Mouse (Mus musculus) kidney, postnatal 10 days (tissue): ENCODE results near the gene Ly6g5c.

Experiments
- DNase-seq: peaks from one replicate; pipeline ENCODE4 v3.0.0; 2021; ENCODE audit warnings: mixed read lengths

The Ly6g5c gene

DNA sequence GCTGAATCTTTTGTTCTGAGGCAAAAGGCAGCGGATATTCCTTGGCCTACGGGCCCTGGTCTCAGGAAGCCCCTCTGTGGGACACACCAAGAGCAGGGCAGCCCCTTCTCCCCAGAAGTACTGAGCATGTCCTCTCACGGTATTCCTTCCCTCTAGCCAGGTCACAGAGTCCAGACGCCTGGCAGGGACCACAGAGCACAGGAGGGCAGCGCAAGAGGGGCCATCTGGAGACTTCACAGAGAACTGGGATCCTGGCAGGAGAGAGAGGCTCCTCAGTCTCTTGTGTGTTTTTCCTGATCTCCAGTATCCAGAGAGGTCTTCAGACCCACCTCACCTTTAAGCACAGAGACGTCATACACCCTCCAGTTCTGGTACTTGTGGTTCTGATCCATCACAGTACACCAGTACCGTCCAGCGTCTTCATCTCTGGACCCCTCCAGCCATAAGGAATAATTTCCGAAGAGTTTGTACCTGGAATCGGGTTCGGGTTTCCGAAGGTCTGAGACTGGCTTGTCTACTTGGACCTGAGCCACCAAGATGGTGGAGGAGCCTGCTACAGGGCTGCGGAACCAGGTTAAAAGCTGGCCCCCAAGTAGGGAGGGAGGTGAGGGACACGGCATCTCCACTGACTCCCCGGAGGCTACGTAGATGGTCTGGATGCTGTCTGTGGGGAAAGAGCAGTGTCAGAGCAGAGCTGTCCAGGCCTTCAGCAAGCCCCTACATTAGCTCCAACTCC is 25.1 kb upstream of the Ly6g5c start:
- DNase-seq: no peak

DNA sequence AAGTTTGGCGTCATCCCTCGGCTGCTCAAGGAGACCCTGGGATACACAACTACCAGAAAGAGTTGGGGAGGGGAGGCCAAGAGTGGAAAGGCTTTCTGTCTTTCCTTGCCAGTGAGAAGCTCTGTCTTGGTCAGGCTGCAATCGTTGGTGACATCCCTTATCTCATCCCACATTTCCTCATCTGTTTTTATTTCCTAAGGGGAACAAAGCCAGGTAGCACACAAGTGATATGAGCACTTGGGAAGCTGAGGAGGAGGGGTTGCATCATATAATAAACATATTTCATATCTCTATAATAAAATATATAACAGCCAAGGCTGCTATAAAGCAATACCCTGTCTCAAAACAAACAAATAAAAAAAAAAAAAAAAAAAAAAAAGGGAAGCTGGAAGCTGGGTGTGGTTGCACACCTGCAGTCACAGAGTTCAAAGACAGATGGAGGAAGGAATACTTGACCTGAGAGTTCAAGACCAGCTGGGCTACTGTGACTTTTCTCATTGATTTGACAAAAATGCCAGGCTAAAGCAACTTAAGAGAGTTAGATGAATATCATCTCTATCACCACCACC is 24.1 kb upstream of the Ly6g5c start:
- DNase-seq: no peak

DNA sequence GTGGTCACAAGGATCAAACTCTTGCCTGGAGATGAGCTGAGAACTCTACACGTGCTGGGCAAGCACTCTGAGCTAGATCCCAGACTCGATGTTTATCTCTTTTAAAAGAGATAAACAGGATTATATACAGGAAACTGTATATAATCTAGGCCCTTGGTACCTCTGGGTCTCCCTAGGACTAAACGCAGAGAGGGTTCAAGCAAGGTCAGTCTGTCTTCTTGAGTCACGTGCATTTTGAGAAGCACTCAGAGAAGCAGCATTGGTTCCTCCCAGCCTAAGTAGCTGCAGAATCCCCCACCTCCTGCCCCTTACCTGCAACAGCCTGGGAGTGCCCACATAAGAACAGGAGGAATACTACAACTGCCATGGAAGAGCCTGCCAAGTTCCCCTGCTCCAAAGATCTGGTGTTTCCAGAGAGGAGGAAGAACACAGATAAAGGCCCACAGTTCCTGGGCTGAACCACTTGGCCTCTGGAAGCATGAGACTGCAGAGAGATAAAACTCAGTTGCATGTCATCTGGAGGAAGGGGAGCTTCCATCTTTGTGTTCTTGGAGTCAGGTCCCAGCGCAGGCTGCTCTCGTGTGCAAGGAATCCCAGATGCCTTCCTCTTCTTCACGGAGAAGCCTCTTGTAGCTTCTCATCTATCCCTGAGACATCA is 22.7 kb upstream of the Ly6g5c start, which contains the start of gene Ly6g6f:
Gene Ly6g6f, minus strand, starts transcription at position 403 of the 658 bp plus-strand sequence.
- DNase-seq: no peak

DNA sequence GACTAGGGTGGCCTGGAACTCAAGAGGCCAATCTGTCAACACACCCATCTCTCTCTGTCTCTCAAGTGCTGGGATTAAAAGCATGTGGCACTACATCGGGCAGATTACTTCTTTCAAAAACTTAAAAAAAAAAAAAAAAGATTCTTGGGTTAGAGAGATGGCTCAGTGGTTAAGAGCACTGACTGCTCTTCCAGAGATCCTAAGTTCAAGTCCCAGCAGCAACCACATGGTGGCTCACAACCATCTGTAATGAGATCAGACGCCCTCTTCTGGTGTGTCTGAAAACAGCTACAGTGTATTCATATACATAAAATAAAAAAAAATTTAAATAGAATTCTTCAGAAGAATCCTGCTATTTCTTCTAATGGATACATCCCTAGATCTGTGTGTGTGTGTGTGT is 19.9 kb upstream of the Ly6g5c start:
- DNase-seq: no peak

DNA sequence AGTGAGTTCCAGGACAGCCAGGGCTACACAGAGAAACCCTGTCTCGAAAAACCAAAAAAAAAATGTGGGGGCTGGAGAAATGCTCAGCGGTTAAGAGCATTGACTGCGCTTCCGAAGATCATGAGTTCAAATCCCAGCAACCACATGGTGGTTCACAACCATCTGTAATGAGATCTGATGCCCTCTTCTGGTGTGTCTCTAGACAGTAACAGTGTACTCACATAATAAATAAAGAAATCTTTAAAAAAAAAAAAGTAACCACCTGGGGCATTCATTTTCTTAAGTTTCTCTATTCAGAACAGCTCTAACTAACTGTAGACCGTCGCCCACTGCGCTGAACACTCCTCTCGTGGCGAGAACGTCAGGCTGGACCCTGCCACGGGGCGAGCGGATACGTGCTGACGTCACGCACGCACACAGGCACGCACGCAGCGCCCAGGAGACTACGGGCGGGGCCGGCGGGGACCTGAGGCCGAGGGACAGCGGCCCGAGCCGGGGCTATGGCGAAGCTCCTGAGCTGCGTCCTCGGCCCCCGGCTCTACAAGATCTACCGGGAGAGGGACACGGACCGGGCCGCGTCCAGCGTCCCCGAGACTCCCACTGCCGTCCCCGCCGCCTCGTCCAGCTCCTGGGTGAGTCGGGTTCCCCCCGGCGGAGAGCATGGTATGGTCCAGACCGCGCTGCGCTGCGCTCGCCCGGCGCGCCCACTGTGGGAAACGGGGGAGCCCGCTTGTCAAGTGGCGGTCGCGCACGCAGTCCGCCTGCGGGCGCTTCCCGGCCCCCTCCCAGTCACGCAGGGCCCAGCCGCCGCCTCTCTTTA is 19.0 kb upstream of the Ly6g5c start, which contains the start of gene Abhd16a:
Gene Abhd16a, plus strand, starts transcription at position 439 of the 820 bp plus-strand sequence.
- peak; percentile 97 for DNase-seq

DNA sequence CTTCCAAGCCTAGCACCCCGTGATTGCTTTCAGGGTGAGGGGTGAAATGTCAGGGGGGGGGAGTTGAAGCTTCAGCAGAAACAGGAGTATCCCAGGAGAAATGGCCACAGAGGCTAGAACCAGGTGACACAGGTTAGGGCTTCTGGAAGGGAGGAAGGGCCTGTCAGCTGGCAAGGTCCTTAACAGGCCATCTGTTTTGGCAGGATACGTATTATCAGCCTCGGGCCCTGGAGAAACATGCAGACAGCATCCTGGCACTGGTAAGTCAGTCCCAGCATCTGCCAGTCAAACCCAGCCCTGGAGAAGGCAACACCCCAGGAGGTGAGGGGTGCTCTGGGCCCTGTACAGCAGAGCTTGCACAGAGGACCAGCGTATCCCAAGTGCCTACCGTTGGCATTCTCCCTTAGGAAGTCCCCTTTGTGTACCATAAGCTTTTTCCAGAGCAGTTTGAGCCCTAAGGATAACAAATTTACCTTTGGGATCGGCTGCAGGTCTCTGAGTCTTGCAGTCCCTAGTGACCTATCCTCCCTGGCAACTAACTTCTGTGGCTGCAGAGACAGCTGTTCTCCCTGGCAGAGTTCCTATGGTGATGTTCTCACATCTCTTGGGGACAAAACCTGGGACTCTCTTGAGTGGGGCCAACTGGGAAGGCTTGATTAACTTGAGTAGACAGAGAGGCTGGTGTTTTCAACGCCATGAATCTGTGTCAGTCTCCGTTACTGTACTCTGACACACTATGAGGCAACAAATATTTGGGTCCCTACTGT is 17.7 kb upstream of the Ly6g5c start:
- no peak for DNase-seq

DNA sequence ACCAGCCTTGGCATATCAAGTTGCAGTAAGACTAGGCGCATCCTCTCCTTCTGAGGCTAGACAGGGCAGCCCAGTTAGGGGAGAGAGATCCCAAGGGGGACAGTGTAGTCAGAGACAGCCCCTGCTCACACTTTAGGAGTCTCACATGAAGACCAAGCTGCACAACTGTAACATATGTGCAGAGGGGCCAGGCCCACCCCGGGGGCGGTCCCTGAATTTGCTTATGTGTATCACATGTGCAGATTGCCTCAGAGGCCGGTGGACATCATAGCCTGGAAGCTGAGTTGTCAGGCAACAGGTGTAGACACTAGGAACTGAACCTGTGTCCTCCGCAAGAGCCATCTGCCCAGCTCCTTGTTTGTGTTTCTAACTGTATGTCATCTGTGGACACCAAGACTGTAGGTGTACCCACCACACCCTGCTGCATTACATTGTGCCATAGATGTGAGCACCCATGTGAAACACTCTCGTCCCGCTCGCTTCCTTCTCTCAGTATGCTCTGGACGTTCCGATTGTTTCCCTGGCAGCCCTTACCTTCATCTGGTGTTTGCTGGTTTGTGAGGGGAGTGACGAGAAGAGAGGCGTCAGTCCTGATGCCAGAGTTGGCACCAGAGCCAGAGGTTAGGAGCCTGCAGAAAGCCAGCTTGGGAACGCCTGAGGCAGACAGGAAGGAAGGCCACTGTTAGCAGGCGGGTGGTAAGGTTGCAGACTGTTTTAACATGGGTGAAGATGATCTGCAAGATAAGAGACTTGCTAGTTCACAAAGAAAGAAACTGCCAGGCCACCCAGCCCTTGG is 15.5 kb upstream of the Ly6g5c start:
- no peak for DNase-seq

DNA sequence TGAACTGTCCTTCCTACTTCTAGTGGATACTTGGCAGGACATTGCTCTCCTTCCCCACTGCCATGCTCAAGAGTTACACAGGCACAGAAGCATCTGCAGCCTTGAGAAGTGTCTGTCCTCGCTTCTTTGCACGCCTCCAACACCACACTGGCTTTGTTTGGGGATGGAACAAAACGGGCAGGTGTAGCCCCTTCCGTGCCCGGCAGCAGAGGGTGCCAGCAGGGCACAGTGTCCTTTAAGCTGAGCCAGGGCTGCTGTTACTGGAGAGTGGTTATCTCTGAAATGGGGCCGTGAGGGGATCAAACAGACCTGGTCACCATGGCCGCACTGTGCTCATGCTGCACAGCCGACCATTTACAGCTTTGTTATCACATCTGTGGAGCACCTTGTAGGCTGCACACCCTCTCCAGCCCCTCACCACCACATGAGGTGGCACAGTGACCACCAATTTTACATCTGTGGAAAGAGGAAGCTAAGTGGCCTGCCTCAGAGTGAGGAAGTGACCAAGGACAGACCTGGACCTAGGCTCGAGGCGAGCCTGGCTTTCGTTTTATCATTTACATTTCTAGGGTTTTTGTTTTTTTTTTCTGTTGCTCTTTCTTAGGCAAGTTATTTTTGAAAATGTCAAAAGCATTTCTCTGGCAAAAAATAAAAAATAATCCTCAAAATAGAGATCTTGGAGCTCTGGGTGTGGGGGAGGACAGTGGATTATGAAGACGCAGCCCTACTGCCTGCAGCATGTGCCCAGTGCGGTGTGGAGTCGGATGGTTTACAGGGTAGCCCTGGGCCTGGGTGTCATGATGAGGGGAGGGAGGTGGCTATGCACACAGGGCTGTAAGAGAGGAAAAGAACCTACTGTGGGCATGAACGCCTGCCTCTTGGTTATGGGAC is 13.4 kb upstream of the Ly6g5c start:
- DNase-seq: no peak

DNA sequence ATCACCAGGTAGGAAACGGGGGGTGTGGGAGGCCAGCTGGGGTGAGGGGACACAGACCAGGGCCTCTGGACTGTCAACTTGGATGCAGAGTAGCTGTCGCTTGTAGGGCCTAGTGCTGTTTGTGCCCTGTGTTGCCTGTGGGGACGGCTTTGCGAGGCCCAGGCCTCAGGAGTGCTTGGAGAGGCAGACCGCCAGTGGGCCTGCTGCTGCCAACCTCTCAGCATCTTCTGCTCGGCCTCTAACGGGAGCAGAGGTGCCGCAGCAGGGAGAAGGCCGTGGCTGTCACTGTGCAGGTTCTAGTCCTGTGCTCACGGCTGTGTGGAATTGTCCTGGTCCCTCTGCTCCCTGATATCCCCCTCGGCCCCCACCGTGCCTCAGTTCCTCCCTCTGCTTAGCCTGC is 11.5 kb upstream of the Ly6g5c start:
- DNase-seq: no peak

DNA sequence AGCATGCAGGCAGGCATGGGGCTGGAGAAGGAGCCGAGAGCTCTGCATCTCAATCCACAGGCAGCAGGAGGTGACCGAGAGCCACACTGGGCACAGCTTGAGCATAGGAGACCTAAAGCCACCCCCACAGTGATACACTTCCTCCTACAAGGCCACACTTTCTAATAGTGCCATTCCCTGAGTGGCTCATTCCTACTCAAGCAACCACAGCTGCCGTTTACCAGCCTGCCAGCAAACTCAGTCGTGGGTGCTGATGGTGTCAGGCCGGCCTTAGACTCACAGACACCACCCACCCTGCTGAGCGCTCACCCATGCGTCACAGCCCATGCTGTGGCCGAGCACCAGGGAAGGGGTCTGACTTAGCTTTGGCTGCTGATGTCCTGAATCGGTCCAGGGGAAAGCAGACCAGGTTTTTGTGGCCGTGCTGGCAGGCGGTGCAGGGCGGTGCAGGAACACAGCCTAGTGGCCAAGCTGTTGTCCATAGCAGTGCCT is 10.9 kb upstream of the Ly6g5c start:
- peak; percentile 60 for DNase-seq

DNA sequence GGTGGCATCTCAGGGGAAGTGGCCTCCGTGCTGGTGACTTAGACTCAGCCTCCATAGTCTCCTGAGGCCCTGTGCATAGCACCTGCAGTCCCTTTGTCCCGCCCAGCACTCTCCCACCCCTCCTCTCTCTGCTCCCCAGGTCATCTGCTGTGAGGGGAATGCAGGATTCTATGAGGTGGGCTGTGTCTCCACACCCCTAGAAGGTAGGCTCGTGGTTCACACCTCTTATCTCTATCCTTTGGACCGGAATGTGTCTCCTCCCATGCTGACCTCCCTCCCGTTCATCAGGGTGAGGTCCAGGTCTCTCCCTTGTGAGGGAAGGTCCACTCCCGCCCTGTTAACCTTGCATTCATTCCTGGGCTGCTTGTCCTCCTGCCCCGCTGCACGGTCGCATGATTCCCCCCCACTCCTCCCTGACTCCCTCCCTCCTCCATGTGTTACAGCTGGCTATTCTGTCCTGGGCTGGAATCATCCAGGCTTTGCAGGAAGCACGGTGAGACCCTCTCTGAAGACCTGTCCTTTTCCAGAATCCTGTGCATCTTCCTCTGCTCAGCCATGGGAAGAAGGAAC is 7.8 kb upstream of the Ly6g5c start:
- peak; percentile 61 for DNase-seq

DNA sequence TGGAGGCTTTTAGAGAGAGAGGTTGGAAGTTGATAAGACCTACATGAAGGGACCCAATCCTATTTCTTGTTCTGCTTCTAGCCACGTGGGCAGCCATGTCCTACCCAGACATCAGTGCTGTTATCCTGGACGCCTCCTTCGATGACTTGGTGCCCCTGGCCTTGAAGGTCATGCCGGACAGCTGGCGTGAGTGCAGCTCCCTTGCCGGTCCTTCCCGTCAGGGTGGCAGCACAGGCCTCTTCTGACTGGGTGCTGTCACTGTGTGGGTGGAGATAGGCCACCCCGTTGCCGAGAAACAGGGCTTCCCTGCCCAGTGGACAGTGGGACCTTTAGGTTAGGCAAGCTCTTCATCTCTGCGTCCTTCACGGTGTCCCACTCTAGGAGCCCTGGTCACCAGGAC is 6.9 kb upstream of the Ly6g5c start:
- no peak for DNase-seq

DNA sequence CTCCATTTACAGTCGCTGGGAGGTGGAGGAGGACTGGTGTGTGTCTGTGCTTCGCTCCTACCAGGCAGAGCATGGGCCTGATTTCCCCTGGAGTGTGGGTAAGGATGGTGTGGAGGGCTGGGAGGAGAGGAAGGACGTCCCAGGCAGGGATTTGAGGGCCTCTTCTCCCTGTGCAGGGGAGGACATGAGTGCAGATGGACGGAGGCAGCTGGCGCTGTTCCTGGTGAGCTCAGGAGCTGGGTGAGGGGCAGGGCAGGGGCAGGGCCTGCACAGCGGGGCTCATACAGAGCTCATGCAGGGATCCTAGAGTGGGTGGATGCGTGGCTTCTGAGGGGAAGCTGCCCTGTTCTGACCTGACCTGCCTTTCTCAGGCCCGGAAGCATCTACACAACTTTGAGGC is 5.8 kb upstream of the Ly6g5c start:
- DNase-seq: no peak

DNA sequence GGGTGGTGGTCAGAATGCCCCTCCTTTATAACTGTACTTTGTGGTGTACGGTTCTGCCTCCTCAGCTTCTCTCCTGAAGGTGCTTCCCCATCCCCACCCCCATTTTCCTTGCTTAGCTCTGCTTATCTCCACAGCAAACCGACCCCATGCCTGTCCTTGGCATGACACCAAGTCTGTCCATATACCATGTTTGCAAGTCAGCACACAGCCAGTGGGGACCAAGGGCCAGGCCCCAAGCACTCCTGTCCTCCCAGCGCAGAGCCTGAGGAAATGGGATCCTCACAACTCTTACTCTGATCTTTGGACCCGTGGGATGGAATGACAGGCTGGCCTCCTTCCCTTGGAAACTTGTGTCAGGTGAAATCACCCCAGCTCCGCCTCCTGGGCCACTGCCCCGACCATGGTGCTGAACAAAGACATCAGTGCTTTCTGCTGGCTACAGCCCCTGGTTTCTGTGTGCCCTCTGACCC is 4.8 kb upstream of the Ly6g5c start:
- DNase-seq: peak; percentile 69

DNA sequence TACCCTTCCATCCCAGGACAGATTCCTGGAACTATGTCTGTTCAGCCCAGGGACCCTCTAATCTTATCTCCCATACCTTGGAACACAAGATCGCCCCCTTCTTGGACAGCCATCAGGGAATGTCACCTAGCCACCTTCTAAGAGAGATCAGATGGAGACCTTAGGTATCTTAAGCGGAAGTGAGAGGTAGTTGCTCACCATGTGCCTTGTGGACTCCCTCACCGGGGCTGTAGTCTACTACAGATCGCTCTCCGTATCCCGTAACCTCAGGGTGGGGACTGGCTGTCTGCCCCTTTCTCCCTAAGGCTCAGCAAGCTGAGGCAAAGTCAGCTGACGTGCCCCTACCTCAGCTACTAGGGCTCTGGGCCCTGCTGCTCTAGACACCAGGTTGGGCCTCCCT is 4.0 kb upstream of the Ly6g5c start:
- DNase-seq: no peak

DNA sequence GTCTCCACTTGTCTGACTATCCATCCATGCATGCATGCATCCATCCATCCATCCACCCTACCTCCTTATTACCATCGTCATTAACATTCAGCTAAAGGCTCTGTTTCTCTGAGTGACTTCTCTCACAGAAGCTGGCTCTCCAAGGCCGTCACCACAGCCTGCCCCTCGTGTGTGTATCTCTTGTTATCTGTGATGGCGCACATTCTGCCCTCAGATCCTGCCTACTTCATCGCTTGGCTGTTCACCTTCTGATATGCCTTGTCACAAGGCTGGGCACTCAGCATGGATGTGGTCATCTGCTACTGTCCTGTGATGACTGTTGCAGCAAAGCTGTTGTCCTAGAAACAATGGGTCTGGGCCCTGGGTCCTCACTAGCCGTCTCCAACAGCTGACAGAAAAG is 3.3 kb upstream of the Ly6g5c start:
- DNase-seq: no peak

DNA sequence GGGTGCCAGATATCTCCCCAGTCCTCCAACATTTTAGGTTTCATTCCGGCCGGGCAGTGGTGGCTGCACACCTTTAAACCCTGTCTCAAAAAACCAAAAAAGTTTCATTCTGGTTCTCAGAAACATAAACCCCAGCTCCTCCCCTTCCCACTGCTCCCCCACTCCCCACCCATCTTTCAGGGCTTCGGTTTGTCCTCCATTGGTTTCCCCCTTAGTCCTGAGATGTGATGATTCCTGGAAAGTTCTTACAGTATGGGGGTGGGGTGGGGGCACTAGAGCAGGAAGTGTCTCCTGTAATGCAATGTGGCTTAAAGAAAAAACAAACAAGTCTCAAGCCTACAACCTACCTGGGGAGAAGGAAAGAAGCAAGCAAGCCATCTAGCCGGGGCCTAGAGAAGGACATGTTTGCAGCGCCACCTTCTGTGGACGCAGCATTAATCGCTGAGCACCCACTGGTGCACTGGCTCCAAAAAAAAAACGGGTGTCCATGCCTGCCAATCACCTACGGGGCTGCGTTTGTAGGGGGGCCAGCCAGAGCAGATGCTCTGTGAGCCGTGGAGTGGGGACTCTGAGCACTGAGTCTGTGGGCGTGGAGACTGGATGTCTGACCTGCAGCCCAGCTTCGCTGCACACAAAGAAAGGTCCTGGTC is 2.2 kb upstream of the Ly6g5c start:
- peak; percentile 73 for DNase-seq

DNA sequence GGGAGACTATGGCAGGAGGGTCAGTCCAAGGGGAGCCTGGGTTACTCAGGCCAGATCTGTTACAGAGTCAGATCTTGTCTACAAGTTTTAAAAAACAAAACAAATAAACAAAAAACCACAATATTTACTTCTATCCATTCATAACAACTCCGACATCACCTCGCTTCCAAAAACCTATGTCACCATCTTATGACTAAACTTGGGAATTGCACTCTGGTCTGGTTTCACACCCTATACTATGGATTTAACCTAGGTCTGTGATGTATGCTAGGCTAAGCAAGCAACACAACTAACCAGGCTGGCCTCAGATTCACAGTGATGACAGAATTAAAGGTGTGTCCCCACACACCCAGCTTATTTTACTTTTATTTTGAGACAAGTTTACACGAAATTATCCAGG is 1.6 kb upstream of the Ly6g5c start:
- no peak for DNase-seq

DNA sequence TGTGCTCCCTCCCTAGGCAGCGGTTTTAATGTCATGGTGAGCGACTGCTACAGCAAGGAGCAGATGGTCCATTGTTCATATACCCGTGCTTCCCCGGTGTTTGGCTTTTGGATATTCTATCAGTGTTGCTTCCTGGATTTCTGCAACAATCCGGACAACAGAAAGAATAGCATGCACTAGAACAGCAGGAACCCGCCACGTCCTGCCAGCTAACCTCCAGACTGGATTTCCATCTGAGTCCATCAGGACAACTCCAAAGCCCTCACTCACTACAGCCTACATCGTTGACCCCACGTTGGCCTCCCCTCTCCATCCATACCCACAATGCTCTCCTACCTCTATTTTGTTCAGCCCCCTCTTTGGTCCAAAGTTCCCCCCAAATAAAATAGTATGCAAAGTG is 3.7 kb downstream of the Ly6g5c start:
- DNase-seq: no peak
